Mouse (Mus musculus) heart, adult 2 months (tissue): ENCODE results near the gene Gm3625.

Source experiments
- CTCF ChIP-seq: fragments of 200-600 bp; IDR thresholded peaks from 2 replicates; pipeline ENCODE4 v1.8.1; 2022; ENCODE audit warnings: antibody characterized with exemption, mild to moderate bottlenecking, moderate library complexity
- POLR2A ChIP-seq: fragments of 200-500 bp; IDR thresholded peaks from 2 replicates; pipeline ENCODE4 v1.6.1; 2011; ENCODE audit warnings: mild to moderate bottlenecking, low read depth, low read length, control low read depth; ENCODE audit not compliant: insufficient read depth

DNA sequence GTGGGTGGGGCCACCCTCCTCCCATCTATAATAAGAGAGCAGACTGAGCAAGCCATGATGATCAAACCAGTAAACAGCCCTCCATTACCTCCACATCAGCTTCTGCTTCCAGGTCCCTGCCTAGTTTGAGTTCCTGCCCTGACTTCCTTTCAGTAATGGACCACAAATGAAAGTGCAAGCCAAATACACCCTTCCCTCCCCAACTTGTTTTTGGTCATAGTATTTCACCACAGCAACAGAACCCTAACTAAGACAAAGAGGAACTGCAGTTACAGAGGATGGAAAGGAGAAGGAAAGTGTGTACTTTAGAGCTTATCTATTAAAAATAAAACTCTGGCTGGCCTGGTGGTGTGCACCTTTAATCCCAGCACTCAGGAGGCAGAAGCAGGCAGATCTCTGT lies 47.3 kb downstream of the Gm3625 start:
- TF ChIP-seq CTCF (no peak), POLR2A (no peak)
